Mouse (Mus musculus) liver, adult 2 months (tissue): ENCODE measurements at regions not wholly inside any gene's neighbourhood (a gene's known extent, or its start where the extent isn't known, plus 50 kb on each side); places are given as distances from the start of the nearest gene placed in this dataset.
"Not testable (repeated sequence)": the region's sequence is repeated elsewhere in the genome, so short reads cannot be mapped to it uniquely, and the experiment has no call there.

Experiments used
- DNase-seq: peaks from one replicate; pipeline ENCODE4 v3.0.0-alpha.2; 2011; ENCODE audit warnings: low read depth, low spot score; ENCODE audit errors: extremely low read depth
- H3K27ac ChIP-seq: fragments of 200-500 bp; replicated peaks from 2 replicates; pipeline ENCODE4 v1.5.1; 2012; ENCODE audit warnings: low read depth, mild to moderate bottlenecking, control low read depth, inconsistent platforms, low read length; ENCODE audit not compliant: insufficient read depth
- H3K27me3 ChIP-seq: fragments of 200-500 bp; 2 replicates; pipeline ENCODE4 v1.6.1; 2012; ENCODE audit warnings: mild to moderate bottlenecking, moderate library complexity, low read length, inconsistent platforms; ENCODE audit not compliant: control insufficient read depth, insufficient read depth
- H3K36me3 ChIP-seq: fragments of 200-500 bp; 2 replicates; pipeline ENCODE4 v1.6.1; 2012; ENCODE audit warnings: low read length, inconsistent platforms; ENCODE audit not compliant: control insufficient read depth, insufficient read depth
- H3K4me1 ChIP-seq: fragments of 200-500 bp; 2 replicates; pipeline ENCODE4 v1.6.1; 2011; ENCODE audit warnings: low read length; ENCODE audit not compliant: control insufficient read depth, insufficient read depth
- H3K4me3 ChIP-seq: fragments of 200-500 bp; 2 replicates; pipeline ENCODE4 v1.5.1; 2011; ENCODE audit warnings: low read depth, mild to moderate bottlenecking, control low read depth, low read length, moderate library complexity; ENCODE audit not compliant: insufficient read depth
- H3K79me2 ChIP-seq: fragments of 200-500 bp; 2 replicates; pipeline ENCODE4 v1.6.1; 2012; ENCODE audit warnings: inconsistent platforms, mild to moderate bottlenecking, low read length, moderate library complexity; ENCODE audit not compliant: control insufficient read depth, insufficient read depth
- H3K9ac ChIP-seq: fragments of 200-500 bp; 2 replicates; pipeline ENCODE4 v1.6.1; 2012; ENCODE audit warnings: low read depth, mild to moderate bottlenecking, control low read depth, inconsistent platforms, low read length
- CTCF ChIP-seq: fragments of 200-500 bp; IDR thresholded peaks from 2 replicates; pipeline ENCODE4 v1.5.1; 2011; ENCODE audit warnings: low read depth, low read length, control low read depth
- POLR2A ChIP-seq: fragments of 200-500 bp; IDR thresholded peaks from 2 replicates; pipeline ENCODE4 v1.6.1; 2011; ENCODE audit warnings: low read length, control low read depth; ENCODE audit not compliant: insufficient read depth; ENCODE audit errors: extremely low read depth
- WGBS: fragments of 180-500 bp; shearing (Covaris S2); methylation state at CpG from one replicate; pipeline ENCODE4 v1.1.7; 2018; 5-methylcytosine and 5-hydroxymethylcytosine counted together

DNA sequence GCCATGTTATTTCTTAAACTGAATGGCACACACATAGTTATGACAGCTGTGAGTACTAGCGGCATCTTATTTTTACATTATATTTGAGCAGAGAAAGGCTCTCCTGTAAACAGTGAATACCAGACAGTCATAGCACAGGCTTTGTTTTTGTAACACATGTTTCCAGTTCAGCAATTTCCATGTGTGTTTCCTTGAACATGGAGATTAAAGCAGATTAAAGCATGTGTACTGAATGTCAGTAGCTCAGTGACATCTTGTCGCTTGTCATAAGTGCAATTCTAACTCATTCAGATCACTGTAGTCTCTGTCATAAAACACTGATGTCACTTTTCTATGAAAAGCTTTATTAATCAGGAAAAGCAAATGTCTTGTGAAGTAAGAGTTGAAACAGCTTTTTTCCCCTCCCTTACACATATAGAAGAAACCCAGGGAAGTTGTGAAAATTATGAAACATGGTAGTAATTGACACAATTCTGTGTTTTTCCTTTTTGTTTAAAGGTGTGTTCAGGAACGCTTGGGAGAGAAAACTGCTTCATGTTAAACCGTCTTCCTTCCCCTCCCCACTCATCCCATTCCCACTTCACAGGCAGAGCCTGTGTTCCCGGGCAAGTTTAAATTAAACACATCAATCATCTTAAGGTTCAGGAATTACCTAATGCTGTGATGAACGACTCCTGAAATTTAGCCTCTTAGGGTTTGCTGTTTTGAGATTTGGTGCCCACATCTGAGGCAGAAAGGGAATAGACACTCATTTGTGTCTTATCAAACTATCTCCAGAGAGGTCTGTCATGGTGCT, 449.9 kb upstream of the Pdcd1 start:
- DNase-seq: no peak
- H3K27me3 ChIP-seq: no peaks in the 10 kb centered on the region
- no peak overlapping the region for H3K4me3 ChIP-seq
- TF ChIP-seq POLR2A (no peak), CTCF (no peak)
- WGBS: 72% methylated on average over 6 of the region's 6 CpGs
- no peaks in the 10 kb centered on the region for H3K4me1 ChIP-seq
- H3K79me2 ChIP-seq: no peaks in the 10 kb centered on the region
- H3K9ac ChIP-seq: no peak overlapping the region
- H3K27ac ChIP-seq: no peak overlapping the region
- no peaks in the 10 kb centered on the region for H3K36me3 ChIP-seq

DNA sequence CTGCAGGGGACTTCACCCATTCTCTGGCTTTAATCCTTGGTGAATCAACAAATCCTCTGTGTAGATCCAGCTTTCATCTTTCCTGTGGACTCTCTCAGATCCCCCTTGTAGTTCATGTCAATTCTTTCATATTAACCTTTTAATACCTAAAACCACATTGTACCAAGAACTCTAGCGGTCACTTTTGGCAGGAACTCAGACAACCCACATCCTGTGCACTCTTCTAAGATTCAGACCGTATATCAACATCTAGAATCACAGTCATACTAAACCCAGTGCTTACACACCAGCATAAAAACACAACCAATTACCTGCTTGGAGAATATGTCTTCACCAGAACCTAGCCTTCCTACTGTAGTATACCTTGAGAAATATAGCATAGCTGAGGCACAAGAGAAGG, 444.6 kb upstream of the Pdcd1 start:
- Histone ChIP-seq H3K9ac (no peak overlapping the region), H3K4me1 (no peaks in the 10 kb centered on the region), H3K79me2 (no peaks in the 10 kb centered on the region), H3K27ac (no peak overlapping the region), H3K4me3 (no peak overlapping the region), H3K27me3 (no peaks in the 10 kb centered on the region), H3K36me3 (no peaks in the 10 kb centered on the region)
- 87% methylated on average over 2 of the region's 2 CpGs for WGBS
- no peak for TF ChIP-seq POLR2A
- TF ChIP-seq CTCF: no peak
- no peak for DNase-seq

DNA sequence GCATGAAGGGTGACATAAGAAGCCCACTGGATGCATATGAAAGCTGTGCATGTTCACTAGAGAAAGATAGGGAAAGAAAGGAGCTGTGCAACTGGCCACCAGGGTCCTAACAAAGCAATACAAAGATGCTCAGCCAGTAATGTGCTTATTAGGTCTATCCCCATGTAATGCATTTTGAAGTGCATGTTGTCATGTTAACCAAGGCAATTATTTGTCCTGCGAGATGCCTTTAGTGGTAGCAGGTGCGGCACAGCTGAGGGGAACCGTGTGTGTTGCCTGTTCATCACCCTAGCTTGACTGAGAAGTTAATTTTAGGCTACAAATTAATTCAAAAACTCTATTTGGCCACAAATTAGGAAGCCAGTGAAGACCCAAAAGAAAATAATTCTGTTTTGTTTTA, 444.0 kb upstream of the Pdcd1 start:
- no peak overlapping the region for H3K9ac ChIP-seq
- H3K27ac ChIP-seq: no peak overlapping the region
- DNase-seq: no peak
- WGBS: 85% methylated on average over 3 of the region's 3 CpGs
- H3K4me1 ChIP-seq: no peaks in the 10 kb centered on the region
- no peak for TF ChIP-seq CTCF
- no peaks in the 10 kb centered on the region for H3K79me2 ChIP-seq
- H3K36me3 ChIP-seq: no peaks in the 10 kb centered on the region
- H3K4me3 ChIP-seq: no peak overlapping the region
- H3K27me3 ChIP-seq: no peaks in the 10 kb centered on the region

DNA sequence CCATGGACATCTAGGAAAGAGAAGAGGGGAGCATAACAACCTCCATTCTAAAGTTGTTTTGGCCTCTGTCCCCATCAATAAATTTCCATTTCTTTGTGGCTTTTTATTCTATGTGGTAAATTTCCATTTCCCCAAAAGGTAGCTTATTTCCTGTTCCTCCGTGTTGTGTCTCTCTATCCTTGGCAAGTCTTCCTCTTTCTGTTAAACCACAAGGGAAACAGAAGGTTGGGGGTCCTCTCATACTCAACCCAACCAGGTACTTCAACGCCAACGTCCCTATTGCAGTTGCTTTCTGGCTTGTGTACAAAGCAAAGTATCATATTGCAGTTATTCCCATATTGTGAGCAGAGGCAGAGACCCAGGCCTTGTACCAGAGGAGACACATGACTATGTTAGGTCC, 434.7 kb upstream of the Pdcd1 start:
- DNase-seq: no peak
- Histone ChIP-seq H3K27ac (no peak overlapping the region), H3K36me3 (no peaks in the 10 kb centered on the region), H3K4me3 (no peak overlapping the region), H3K9ac (no peak overlapping the region), H3K27me3 (no peaks in the 10 kb centered on the region), H3K79me2 (no peaks in the 10 kb centered on the region), H3K4me1 (no peaks in the 10 kb centered on the region)
- WGBS: 70% methylated on average over 3 of the region's 3 CpGs
- TF ChIP-seq CTCF (no peak), POLR2A (no peak)

DNA sequence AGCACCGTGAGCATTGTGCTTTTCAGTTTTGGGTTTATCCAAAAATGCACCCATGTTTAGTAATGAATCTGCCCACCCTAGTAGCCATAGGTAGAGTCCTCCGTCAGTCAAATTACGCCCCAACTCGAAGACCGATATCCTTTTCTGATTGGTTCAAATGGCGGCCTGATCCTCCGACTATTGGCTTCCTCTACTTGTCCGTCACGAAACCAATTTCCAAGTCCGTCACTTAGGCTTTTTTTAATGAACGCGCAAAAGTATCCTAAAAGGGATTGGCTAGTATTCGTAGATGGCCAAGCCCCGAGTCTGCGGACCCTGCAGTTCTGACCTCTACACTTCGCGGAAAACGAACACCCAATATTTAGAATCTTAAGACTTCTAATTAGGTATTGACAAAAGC, 417.5 kb upstream of the Pdcd1 start:
- DNase-seq, H3K27me3 ChIP-seq, H3K9ac ChIP-seq, H3K36me3 ChIP-seq, H3K4me3 ChIP-seq, H3K79me2 ChIP-seq, H3K27ac ChIP-seq, H3K4me1 ChIP-seq: not testable (repeated sequence)
- WGBS: 95% methylated on average over 18 of the region's 18 CpGs

DNA sequence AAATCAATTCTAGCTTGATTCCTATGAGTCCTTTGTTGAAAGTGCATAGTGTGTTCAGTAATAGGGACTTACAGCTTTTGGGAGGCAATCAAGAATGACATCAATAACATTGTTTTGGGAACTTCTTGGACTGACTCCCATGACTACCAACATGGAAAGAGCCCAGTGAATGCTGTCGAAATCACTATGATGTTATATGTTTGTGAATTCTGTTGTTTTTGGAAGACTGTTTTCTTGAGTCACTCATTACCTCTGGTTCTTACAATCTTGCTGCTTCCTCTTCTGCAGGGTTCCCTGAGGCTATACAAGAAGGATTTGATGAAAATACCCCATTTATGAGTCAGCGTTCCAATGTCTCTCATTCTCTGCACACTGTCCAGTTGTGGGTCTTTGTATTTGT, 371.4 kb upstream of the Pdcd1 start:
- no peak for TF ChIP-seq CTCF
- Histone ChIP-seq H3K36me3 (no peaks in the 10 kb centered on the region), H3K27me3 (no peaks in the 10 kb centered on the region), H3K4me1 (no peaks in the 10 kb centered on the region), H3K9ac (no peak overlapping the region), H3K4me3 (no peak overlapping the region), H3K27ac (no peak overlapping the region), H3K79me2 (no peaks in the 10 kb centered on the region)
- no peak for DNase-seq
- WGBS: 83% methylated on average over 2 of the region's 2 CpGs
